Mouse (Mus musculus) limb, embryonic 12.5 days (tissue): ENCODE measurements around the gene Tmem104. TPM values are rescaled to one million over a fixed set of nuclear protein-coding genes. Genes with fewer than 3 reads are reported as not detected.

Source experiments
- ATAC-seq: fragments of 200-750 bp; cut with Nextera tagmentation; 2 replicates; pipeline ENCODE4 v1.8.0; 2017; ENCODE audit warnings: low read depth, moderate TSS enrichment; ENCODE audit not compliant: insufficient number of reproducible peaks, insufficient read depth, low FRiP score, low TSS enrichment
- H3K27ac ChIP-seq: fragments of 300-500 bp; sonication (generic); 2 replicates; pipeline ENCODE4 v1.5.1; 2016; ENCODE audit warnings: mild to moderate bottlenecking, moderate library complexity
- H3K27me3 ChIP-seq: fragments of 300-500 bp; sonication (generic); 2 replicates; pipeline ENCODE4 v1.6.1; 2016; ENCODE audit warnings: mild to moderate bottlenecking, moderate library complexity
- H3K36me3 ChIP-seq: fragments of 300-500 bp; sonication (generic); 2 replicates; pipeline ENCODE4 v1.6.1; 2016; ENCODE audit warnings: mild to moderate bottlenecking, moderate library complexity
- H3K4me1 ChIP-seq: fragments of 300-500 bp; sonication (generic); replicated peaks from 2 replicates; pipeline ENCODE4 v1.6.1; 2016
- H3K4me2 ChIP-seq: fragments of 300-500 bp; sonication (generic); 2 replicates; pipeline ENCODE4 v1.6.1; 2016; ENCODE audit warnings: mild to moderate bottlenecking, moderate library complexity
- H3K4me3 ChIP-seq: fragments of 300-500 bp; sonication (generic); replicated peaks from 2 replicates; pipeline ENCODE4 v1.5.1; 2016; ENCODE audit warnings: mild to moderate bottlenecking
- H3K9ac ChIP-seq: fragments of 300-500 bp; sonication (generic); replicated peaks from 2 replicates; pipeline ENCODE4 v1.6.1; 2016; ENCODE audit warnings: mild to moderate bottlenecking, moderate library complexity
- H3K9me3 ChIP-seq: fragments of 300-500 bp; sonication (generic); 2 replicates; pipeline ENCODE4 v1.6.1; 2016; ENCODE audit warnings: mild to moderate bottlenecking, moderate library complexity
- WGBS: fragments of 180-500 bp; shearing (Covaris S2); methylation state at CpG from one replicate; pipeline ENCODE4 v1.1.7; 2016; 5-methylcytosine and 5-hydroxymethylcytosine counted together
- polyA plus RNA-seq: library from polyadenylated mRNA; unstranded; fragments of >200 nt; fragmentation: Nextera tagmentation; extraction: Ambion mirVana; gene quantifications from 2 replicates; pipeline ENCODE4 v1.2.1, GENCODE M21; 2016

Tmem104 gene
- polyA plus RNA-seq, 1 experiment from 2014 or later = 5.8 TPM

- 29% methylated on average over 4 of the region's 4 CpGs for WGBS
- H3K9ac ChIP-seq = no peak overlapping the region; the same call in 1 of the 2 replicates
These were observed 2.3 kb upstream of the Tmem104 start for GRCm38 (mm10) chr11:115184973-115185372.

GRCm38 (mm10) chr11:115187693-115188092 lies 406 bp downstream of the Tmem104 start, which contains the start of gene Nat9:
Gene Nat9, minus strand, starts transcription at chr11:115187859.
- H3K36me3 ChIP-seq = peaks cover 8% of the 10 kb centered on the region; the same call in 1 of the 2 replicates
- peaks cover 21% of the 10 kb centered on the region for H3K4me1 ChIP-seq
- H3K4me2 ChIP-seq = peak within 1 kb of the TSS; percentile 89
- peak; percentile 8; the same call in 1 of the 2 replicates for ATAC-seq
- 9% methylated on average over 12 of the region's 12 CpGs for WGBS
- H3K27me3 ChIP-seq = no peaks in the 10 kb centered on the region
- peak within 1 kb of the TSS; percentile 66 for H3K9ac ChIP-seq
- no peaks in the 10 kb centered on the region for H3K9me3 ChIP-seq
- peak within 1 kb of the TSS; percentile 64 for H3K27ac ChIP-seq
- H3K4me3 ChIP-seq = peak within 1 kb of the TSS; percentile 61

More at GRCm38 (mm10) chr11:115184973-115185372, 2.3 kb upstream of the Tmem104 start:
- Histone ChIP-seq H3K27ac (no peak overlapping the region), H3K4me2 (no peak overlapping the region), H3K4me1 (peaks cover 17% of the 10 kb centered on the region), H3K4me3 (no peak overlapping the region), H3K9me3 (no peaks in the 10 kb centered on the region), H3K27me3 (no peaks in the 10 kb centered on the region), H3K36me3 (no peaks in the 10 kb centered on the region)
- no peak for ATAC-seq

GRCm38 (mm10) chr11:115188539-115189231 lies 1.4 kb downstream of the Tmem104 start:
- no peak for ATAC-seq
- 87% methylated on average over 13 of the region's 13 CpGs for WGBS
- peak overlapping the region; percentile 89; the same call in 1 of the 2 replicates for H3K4me2 ChIP-seq

GRCm38 (mm10) chr11:115189304-115189703 lies 2.0 kb downstream of the Tmem104 start:
- Histone ChIP-seq H3K9me3 (no peaks in the 10 kb centered on the region), H3K9ac (no peak overlapping the region), H3K36me3 (peaks cover 8% of the 10 kb centered on the region; the same call in 1 of the 2 replicates), H3K4me2 (no peak overlapping the region), H3K4me3 (no peak overlapping the region), H3K27me3 (no peaks in the 10 kb centered on the region), H3K4me1 (peaks cover 21% of the 10 kb centered on the region), H3K27ac (no peak overlapping the region)
- 86% methylated on average over 6 of the region's 6 CpGs for WGBS
- no peak for ATAC-seq

More at GRCm38 (mm10) chr11:115188539-115189231, 1.4 kb downstream of the Tmem104 start:
- no peak overlapping the region for H3K27ac ChIP-seq
- peaks cover 8% of the 10 kb centered on the region; the same call in 1 of the 2 replicates for H3K36me3 ChIP-seq
- peaks cover 21% of the 10 kb centered on the region for H3K4me1 ChIP-seq
- no peaks in the 10 kb centered on the region for H3K9me3 ChIP-seq
- H3K4me3 ChIP-seq = no peak overlapping the region
- no peaks in the 10 kb centered on the region for H3K27me3 ChIP-seq
- no peak overlapping the region for H3K9ac ChIP-seq

- Histone ChIP-seq H3K27ac (no peak overlapping the region), H3K4me2 (no peak overlapping the region), H3K4me1 (peaks cover 11% of the 10 kb centered on the region), H3K9me3 (no peaks in the 10 kb centered on the region), H3K27me3 (no peaks in the 10 kb centered on the region), H3K9ac (no peak overlapping the region), H3K36me3 (peaks cover 10% of the 10 kb centered on the region; the same call in 1 of the 2 replicates), H3K4me3 (no peak overlapping the region)
- WGBS = 65% methylated on average over 9 of the region's 9 CpGs
- ATAC-seq = no peak
These were observed 4.9 kb downstream of the Tmem104 start for GRCm38 (mm10) chr11:115192180-115192579.

GRCm38 (mm10) chr11:115194693-115195092 lies 7.4 kb downstream of the Tmem104 start:
- H3K36me3 ChIP-seq = peaks cover 21% of the 10 kb centered on the region; the same call in 1 of the 2 replicates
- H3K4me1 ChIP-seq = peaks cover 4% of the 10 kb centered on the region; the same call in 1 of the 2 replicates
- no peaks in the 10 kb centered on the region for H3K9me3 ChIP-seq
- no peak overlapping the region for H3K4me3 ChIP-seq
- H3K9ac ChIP-seq = no peak overlapping the region
- H3K27ac ChIP-seq = no peak overlapping the region
- 87% methylated on average over 6 of the region's 6 CpGs for WGBS
- no peak overlapping the region for H3K4me2 ChIP-seq
- no peak for ATAC-seq
- H3K27me3 ChIP-seq = no peaks in the 10 kb centered on the region

- Histone ChIP-seq H3K36me3 (peaks cover 20% of the 10 kb centered on the region), H3K4me1 (peaks cover 4% of the 10 kb centered on the region; the same call in 1 of the 2 replicates), H3K27ac (no peak overlapping the region), H3K4me2 (no peak overlapping the region), H3K9ac (no peak overlapping the region), H3K4me3 (no peak overlapping the region), H3K27me3 (no peaks in the 10 kb centered on the region), H3K9me3 (no peaks in the 10 kb centered on the region)
- 94% methylated on average over 5 of the region's 5 CpGs for WGBS
- ATAC-seq = no peak
These were observed 8.6 kb downstream of the Tmem104 start for GRCm38 (mm10) chr11:115195933-115196332.

- Histone ChIP-seq H3K9ac (0 out of 2 replicates have a peak overlapping the region, but pooled peaks have one; percentile 12), H3K36me3 (peaks cover 26% of the 10 kb centered on the region), H3K9me3 (no peaks in the 10 kb centered on the region), H3K27ac (no peak overlapping the region), H3K4me2 (no peak overlapping the region), H3K27me3 (0 out of 2 replicates have a peak, but pooled peaks cover under 1% of the 10 kb centered on the region), H3K4me3 (no peak overlapping the region), H3K4me1 (no peaks in the 10 kb centered on the region)
- ATAC-seq = no peak
- 77% methylated on average over 8 of the region's 8 CpGs for WGBS
These were observed 10.3 kb downstream of the Tmem104 start for GRCm38 (mm10) chr11:115197558-115197957.

- 31% methylated on average over 12 of the region's 12 CpGs for WGBS
- Histone ChIP-seq H3K36me3 (peaks cover 31% of the 10 kb centered on the region), H3K4me1 (no peaks in the 10 kb centered on the region), H3K27ac (no peak overlapping the region), H3K27me3 (peaks cover 9% of the 10 kb centered on the region), H3K9ac (no peak overlapping the region), H3K4me3 (no peak overlapping the region), H3K4me2 (no peak overlapping the region), H3K9me3 (no peaks in the 10 kb centered on the region)
- ATAC-seq = no peak
These were observed 11.7 kb downstream of the Tmem104 start for GRCm38 (mm10) chr11:115198932-115199384.

- H3K4me2 ChIP-seq = no peak overlapping the region
- 98% methylated on average over 4 of the region's 4 CpGs for WGBS
- no peak overlapping the region for H3K27ac ChIP-seq
- peaks cover 38% of the 10 kb centered on the region for H3K36me3 ChIP-seq
- H3K4me3 ChIP-seq = no peak overlapping the region
- ATAC-seq = no peak
- H3K9ac ChIP-seq = no peak overlapping the region
- no peaks in the 10 kb centered on the region for H3K4me1 ChIP-seq
- no peaks in the 10 kb centered on the region for H3K9me3 ChIP-seq
- peaks cover 13% of the 10 kb centered on the region for H3K27me3 ChIP-seq
These were observed 13.2 kb downstream of the Tmem104 start for GRCm38 (mm10) chr11:115200520-115200919.

GRCm38 (mm10) chr11:115202316-115202715 lies 15.0 kb downstream of the Tmem104 start:
- Histone ChIP-seq H3K4me3 (no peak overlapping the region), H3K9ac (no peak overlapping the region), H3K36me3 (peaks cover 52% of the 10 kb centered on the region), H3K4me2 (no peak overlapping the region), H3K27ac (no peak overlapping the region), H3K9me3 (no peaks in the 10 kb centered on the region), H3K27me3 (peaks cover 17% of the 10 kb centered on the region), H3K4me1 (no peaks in the 10 kb centered on the region)
- WGBS = 16% methylated on average over 12 of the region's 12 CpGs
- 0 out of 2 replicates have a peak, but pooled peaks have one; percentile 52 for ATAC-seq
